Mouse (Mus musculus): ENCODE data around the gene Acta2. TPM values are rescaled to one million over a fixed set of nuclear protein-coding genes. Genes with fewer than 3 reads are reported as not detected.
A peak's percentile ranks its signal among the peaks of the same experiment; 100 is the strongest.

Acta2 gene
- total and polyA plus RNA-seq, 3 experiments: 0.13 to 0.31 TPM; not detected in 1

DNA sequence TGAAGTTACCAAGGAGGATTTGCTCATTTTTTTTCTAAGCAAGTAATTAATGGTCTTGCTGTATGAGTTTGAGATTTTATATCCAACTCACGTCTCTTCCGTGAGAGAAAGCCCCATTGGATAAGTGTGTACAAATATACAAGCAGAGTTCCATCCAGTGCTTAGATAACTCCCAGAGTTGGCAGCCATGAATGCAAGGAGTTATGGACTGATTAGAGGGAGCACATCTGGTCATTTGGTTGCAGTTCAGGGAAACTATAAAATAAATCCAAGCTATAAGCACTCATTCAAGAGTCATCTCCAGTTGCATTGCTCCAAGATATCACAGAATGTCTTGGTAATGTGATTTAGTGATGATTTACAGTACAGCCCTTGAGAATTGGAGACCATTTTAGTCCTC lies 1.5 kb upstream of the Acta2 start:
- dilution Hi-C loops (cut with MboI; ENCODE audit: extremely low pct_ligation_motif_present, extremely low pct_unique_long_range_greater_than_20kb, low sequenced_read_pairs): no loop called here
- no peak for DNase-seq (ENCODE audit: extremely low read depth)
- no peak overlapping the region for H3K4me2 ChIP-seq (ENCODE audit: insufficient read depth, low read depth, poor library complexity, severe bottlenecking)
- in situ Hi-C loops (cut with MboI; ENCODE audit: low pct_ligation_motif_present, low pct_unique_long_range_greater_than_20kb, low sequenced_read_pairs): no loop called here
- no peaks in the 10 kb centered on the region for H3K9me3 ChIP-seq (replicated peaks; ENCODE audit: low read length)
- H3K79me2 ChIP-seq (replicated peaks; ENCODE audit: control insufficient read depth, extremely low read depth, insufficient read depth, poor library complexity, severe bottlenecking): no peaks in the 10 kb centered on the region
- no peak for TF ChIP-seq MEF2A (IDR thresholded peaks at IDR 0.05; ENCODE audit: borderline replicate concordance, low read depth, low read length)
- H3K4me1 ChIP-seq (ENCODE audit: control insufficient read depth in 1 of 2, insufficient read depth in 2 of 2): peaks cover 5 to 19% of the 10 kb centered on the region in 2 experiments; a peak in 3 of 4 replicates
- H3K27ac ChIP-seq (ENCODE audit: insufficient read depth, low read depth): no peak overlapping the region
- H3K9ac ChIP-seq (ENCODE audit: insufficient read depth, low read depth): no peak overlapping the region
- H3K4me3 ChIP-seq (replicated peaks in 1 of 3; ENCODE audit: low read depth in 2 of 3, low read length in 2 of 3, poor library complexity in 1 of 3): no peak overlapping the region
- no peaks in the 10 kb centered on the region for H3K27me3 ChIP-seq (replicated peaks)
- no peaks in the 10 kb centered on the region for H3K36me3 ChIP-seq (replicated peaks in 1 of 2; ENCODE audit: control insufficient read depth in 1 of 2, insufficient read depth in 1 of 2, low read length in 1 of 2)

DNA sequence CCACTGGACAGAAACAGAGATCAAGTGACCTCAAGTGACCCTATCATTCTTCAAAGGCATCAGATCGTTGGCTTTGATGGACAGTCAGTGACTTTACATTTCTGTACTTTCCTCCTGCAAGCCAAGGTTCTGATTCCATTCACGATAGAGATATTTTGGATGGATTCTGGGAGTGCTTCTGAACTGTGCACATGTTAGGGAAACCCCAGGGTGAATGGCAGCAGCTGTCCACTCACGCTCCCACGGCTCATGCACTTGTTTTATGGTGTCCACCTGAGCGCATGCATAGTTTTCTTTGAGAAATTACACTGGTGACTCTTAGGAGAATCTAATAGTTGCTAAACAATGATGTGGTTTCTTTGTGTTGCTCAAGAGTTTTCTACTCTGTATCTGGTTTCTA lies 759 bp upstream of the Acta2 start:
- Histone ChIP-seq H3K4me1 (ENCODE audit: control insufficient read depth in 1 of 2, insufficient read depth in 2 of 2) (peaks cover 5 to 19% of the 10 kb centered on the region in 2 experiments; a peak in 3 of 4 replicates), H3K27ac (ENCODE audit: insufficient read depth, low read depth) (no peak overlapping the region), H3K4me2 (ENCODE audit: insufficient read depth, low read depth, poor library complexity, severe bottlenecking) (no peak overlapping the region), H3K27me3 (replicated peaks) (no peaks in the 10 kb centered on the region), H3K79me2 (replicated peaks; ENCODE audit: control insufficient read depth, extremely low read depth, insufficient read depth, poor library complexity, severe bottlenecking) (no peaks in the 10 kb centered on the region), H3K4me3 (replicated peaks in 1 of 3; ENCODE audit: low read depth in 2 of 3, low read length in 2 of 3, poor library complexity in 1 of 3) (no peak overlapping the region), H3K9me3 (replicated peaks; ENCODE audit: low read length) (no peaks in the 10 kb centered on the region), H3K9ac (ENCODE audit: insufficient read depth, low read depth) (no peak overlapping the region), H3K36me3 (replicated peaks in 1 of 2; ENCODE audit: control insufficient read depth in 1 of 2, insufficient read depth in 1 of 2, low read length in 1 of 2) (no peaks in the 10 kb centered on the region)
- dilution Hi-C loops (cut with MboI; ENCODE audit: extremely low pct_ligation_motif_present, extremely low pct_unique_long_range_greater_than_20kb, low sequenced_read_pairs): no loop called here
- TF ChIP-seq CTCF (conservative IDR thresholded peaks at IDR 0.05 in 1 of 2, IDR thresholded peaks at IDR 0.05 in 1 of 2; ENCODE audit: low read depth in 2 of 2, low read length in 2 of 2) (no peak), NELFE (IDR thresholded peaks at IDR 0.05; ENCODE audit: low read depth, low read length) (no peak), ZNF384 (IDR thresholded peaks at IDR 0.05; ENCODE audit: low read depth, low read length) (no peak), MEF2A (IDR thresholded peaks at IDR 0.05; ENCODE audit: borderline replicate concordance, low read depth, low read length) (no peak), MXI1 (IDR thresholded peaks at IDR 0.05; ENCODE audit: low read depth, low read length) (no peak), JUND (conservative IDR thresholded peaks at IDR 0.05; ENCODE audit: low read depth, low read length) (no peak), USF2 (conservative IDR thresholded peaks at IDR 0.05; ENCODE audit: low read depth, low read length) (no peak), GABPA (IDR thresholded peaks at IDR 0.05; ENCODE audit: insufficient replicate concordance, low read depth, low read length) (no peak), ZMIZ1 (IDR thresholded peaks at IDR 0.05; ENCODE audit: low read depth, low read length) (no peak), TCF12 (IDR thresholded peaks at IDR 0.05; ENCODE audit: low read depth, low read length) (no peak), EP300 (IDR thresholded peaks at IDR 0.05; ENCODE audit: low read length) (no peak), HCFC1 (IDR thresholded peaks at IDR 0.05; ENCODE audit: low read depth, low read length) (no peak)
- in situ Hi-C loops (cut with MboI; ENCODE audit: low pct_ligation_motif_present, low pct_unique_long_range_greater_than_20kb, low sequenced_read_pairs): no loop called here
- no peak for DNase-seq (ENCODE audit: extremely low read depth)

DNA sequence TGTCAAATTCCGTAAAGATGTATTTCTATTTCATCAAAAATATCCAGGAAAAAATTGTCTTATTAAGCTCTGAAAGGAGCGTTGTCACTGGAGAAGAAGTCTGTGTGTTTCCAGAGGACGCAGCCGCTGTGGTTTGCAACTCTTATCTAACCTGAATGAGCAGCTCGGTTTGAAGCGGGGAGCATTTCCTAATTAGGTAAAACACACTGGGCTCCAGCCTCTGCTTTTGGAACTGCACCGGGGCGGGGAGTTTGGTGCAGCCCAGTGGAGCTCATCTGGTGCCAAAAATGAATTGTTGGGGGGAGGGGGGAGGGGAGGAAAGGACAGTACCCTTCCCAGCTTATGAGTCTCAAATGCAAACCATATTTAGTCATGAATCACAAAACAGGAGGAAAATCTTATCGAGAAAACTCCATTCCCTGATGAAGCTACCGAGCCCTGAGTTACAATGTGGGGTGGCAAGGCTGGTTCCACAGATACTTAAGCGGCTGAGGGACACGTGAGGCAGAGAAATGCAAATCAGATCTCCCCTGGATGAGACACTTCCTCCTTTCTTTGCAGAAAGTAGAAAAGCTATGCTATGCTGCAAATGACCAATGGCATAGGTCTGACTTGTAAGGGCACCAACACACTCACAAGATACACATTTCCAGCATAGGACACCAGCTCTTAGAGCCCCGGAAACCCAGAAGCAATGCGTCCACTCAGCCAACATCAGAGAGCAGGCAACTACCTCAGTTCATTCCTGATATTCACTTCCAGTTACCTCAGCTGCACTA lies 1.1 kb downstream of the Acta2 start:
- DNase-seq (ENCODE audit: extremely low read depth): peak; percentile 77
- no peaks in the 10 kb centered on the region for H3K36me3 ChIP-seq (replicated peaks in 1 of 2; ENCODE audit: control insufficient read depth in 1 of 2, insufficient read depth in 1 of 2, low read length in 1 of 2)
- no peak overlapping the region for H3K4me3 ChIP-seq (replicated peaks in 1 of 3; ENCODE audit: low read depth in 2 of 3, low read length in 2 of 3, poor library complexity in 1 of 3)
- no peak overlapping the region for H3K9ac ChIP-seq (ENCODE audit: insufficient read depth, low read depth)
- H3K79me2 ChIP-seq (replicated peaks; ENCODE audit: control insufficient read depth, extremely low read depth, insufficient read depth, poor library complexity, severe bottlenecking): no peaks in the 10 kb centered on the region
- in situ Hi-C loops (cut with MboI; ENCODE audit: low pct_ligation_motif_present, low pct_unique_long_range_greater_than_20kb, low sequenced_read_pairs): no loop called here
- H3K27me3 ChIP-seq (replicated peaks): no peaks in the 10 kb centered on the region
- dilution Hi-C loops (cut with MboI; ENCODE audit: extremely low pct_ligation_motif_present, extremely low pct_unique_long_range_greater_than_20kb, low sequenced_read_pairs): no loop called here
- H3K4me2 ChIP-seq (ENCODE audit: insufficient read depth, low read depth, poor library complexity, severe bottlenecking): peak overlapping the region; percentile 72
- H3K9me3 ChIP-seq (replicated peaks; ENCODE audit: low read length): no peaks in the 10 kb centered on the region
- H3K27ac ChIP-seq (ENCODE audit: insufficient read depth, low read depth): no peak overlapping the region
- H3K4me1 ChIP-seq (ENCODE audit: control insufficient read depth in 1 of 2, insufficient read depth in 2 of 2): peaks cover 5 to 19% of the 10 kb centered on the region in 2 experiments; a peak in 3 of 4 replicates
- peak; percentile 60; the same call in 1 of the 2 replicates for TF ChIP-seq MAX (IDR thresholded peaks at IDR 0.05; ENCODE audit: low read length)
- TF ChIP-seq CTCF (conservative IDR thresholded peaks at IDR 0.05 in 1 of 2, IDR thresholded peaks at IDR 0.05 in 1 of 2; ENCODE audit: low read depth in 2 of 2, low read length in 2 of 2): no peak
- TF ChIP-seq KAT2A (IDR thresholded peaks at IDR 0.05; ENCODE audit: insufficient replicate concordance, low read length): no peak
- peak; percentile 25; the same call in 1 of the 2 replicates for TF ChIP-seq POLR2A (IDR thresholded peaks at IDR 0.05; ENCODE audit: low read depth, low read length)
- TF ChIP-seq ZC3H11A (IDR thresholded peaks at IDR 0.05; ENCODE audit: low read depth, low read length): no peak
- no peak for TF ChIP-seq GABPA (IDR thresholded peaks at IDR 0.05; ENCODE audit: insufficient replicate concordance, low read depth, low read length)
- TF ChIP-seq NELFE (IDR thresholded peaks at IDR 0.05; ENCODE audit: low read depth, low read length): no peak
- TF ChIP-seq EP300 (IDR thresholded peaks at IDR 0.05; ENCODE audit: low read length): peak; percentile 63
- TF ChIP-seq RAD21 (IDR thresholded peaks at IDR 0.05; ENCODE audit: low read depth, low read length): no peak
- TF ChIP-seq NRF1 (IDR thresholded peaks at IDR 0.05; ENCODE audit: low read depth, low read length): no peak
- TF ChIP-seq MAFK (IDR thresholded peaks at IDR 0.05; ENCODE audit: insufficient replicate concordance, low read length): no peak
- TF ChIP-seq ZMIZ1 (IDR thresholded peaks at IDR 0.05; ENCODE audit: low read depth, low read length): no peak
- TF ChIP-seq POLR2AphosphoS2 (IDR thresholded peaks at IDR 0.05; ENCODE audit: low read depth, low read length): no peak
- TF ChIP-seq TBP (conservative IDR thresholded peaks at IDR 0.05; ENCODE audit: low read depth, low read length): no peak
- no peak for TF ChIP-seq ZKSCAN1 (IDR thresholded peaks at IDR 0.05; ENCODE audit: borderline replicate concordance, low read depth, low read length)
- TF ChIP-seq ELF1 (IDR thresholded peaks at IDR 0.05; ENCODE audit: low read depth, low read length): peak; percentile 56
- TF ChIP-seq USF1 (IDR thresholded peaks at IDR 0.05; ENCODE audit: low read depth, low read length): peak; percentile 67

Measured in CH12.LX (cell line).